Mouse (Mus musculus) left cerebral cortex, postnatal 36 days (tissue): Measurements from ENCODE around the gene Baiap2l2. TPM values are rescaled to one million over a fixed set of nuclear protein-coding genes. Genes with fewer than 3 reads are reported as not detected.
A peak's percentile ranks its signal among the peaks of the same experiment; 100 is the strongest.

ENCODE experiments used
- DNase-seq, 2 experiments: peaks; one replicate each; pipeline ENCODE4 v3.0.0; 2021 to 2022; ENCODE audit warnings: low spot score in 2 of 2, mixed read lengths in 1 of 2
- intact Hi-C: fragments of 180-260 bp; cut with DNase I; formaldehyde crosslinking; loops from one replicate; pipeline ENCODE4 v1.15.1; 2025
- total RNA-seq, 2 experiments: library from RNA; stranded (reverse); gene quantifications; 2 replicates each; pipeline ENCODE4 v1.2.3; 2021

The Baiap2l2 gene
- total RNA-seq: 1 to 10 TPM; 3.5 to 4.5 TPM

DNA sequence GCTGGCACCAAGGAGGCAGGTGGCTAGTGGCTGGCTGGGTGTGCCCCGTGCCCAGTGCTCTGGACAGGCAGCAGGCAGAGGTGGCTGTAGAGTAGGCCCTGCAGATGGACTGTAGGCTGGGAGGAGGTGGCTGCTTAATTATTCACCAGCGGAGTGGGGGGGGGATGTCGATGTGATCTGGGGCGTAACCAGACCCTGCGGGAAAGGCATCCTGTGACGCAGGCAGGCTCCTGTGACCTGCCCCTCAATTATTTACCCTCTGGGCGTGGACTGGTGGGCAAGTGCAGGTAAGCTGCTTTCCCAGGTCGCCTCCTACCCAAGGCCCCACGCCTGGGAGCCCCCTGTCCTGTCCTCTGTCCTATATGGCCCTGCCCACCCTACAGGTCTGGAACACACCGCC lies at the start of gene Baiap2l2:
Gene Baiap2l2, minus strand, starts transcription at position 139 of the 400 bp plus-strand sequence.
- intact Hi-C loops: no loop called here
- DNase-seq: no peak

DNA sequence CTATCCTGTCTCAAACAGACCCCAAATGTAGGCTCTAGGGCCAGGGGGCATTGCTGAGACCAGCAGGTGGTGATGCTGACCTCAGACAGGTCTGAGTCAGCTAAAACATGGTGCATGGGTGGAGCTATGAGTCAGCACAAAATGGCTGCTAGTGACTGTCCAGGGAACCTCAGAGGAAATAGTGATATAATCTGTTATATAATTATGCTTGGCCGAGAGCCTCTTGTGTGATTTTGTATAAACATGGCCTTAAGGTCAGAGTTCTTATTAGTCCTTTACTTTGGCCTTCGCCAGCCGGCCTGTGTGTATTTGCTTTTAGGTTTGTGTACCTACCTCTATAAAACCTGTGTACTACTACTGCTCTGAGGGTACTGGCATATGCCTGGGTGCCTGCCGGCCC lies 48.1 kb upstream of the Baiap2l2 start:
- no peak for DNase-seq
- intact Hi-C loops: no loop called here

DNA sequence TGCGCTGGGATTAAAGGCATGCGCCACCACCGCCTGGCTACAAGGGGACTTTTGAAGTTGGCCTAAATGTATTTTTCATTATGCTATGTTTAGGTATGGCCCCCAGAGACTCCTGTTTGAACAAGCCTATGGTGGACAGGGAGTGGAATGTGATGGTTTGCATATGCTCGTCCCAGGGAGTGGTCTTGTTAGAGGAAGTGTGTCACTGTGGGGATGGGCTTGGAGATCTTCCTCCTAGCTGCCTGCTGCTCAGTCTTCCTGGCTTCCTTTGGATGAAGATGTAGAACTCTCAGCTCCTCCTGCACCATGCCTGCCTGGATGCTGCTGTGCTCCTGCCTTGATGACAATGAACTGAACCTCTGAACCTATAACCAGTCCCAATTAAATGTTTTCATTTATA lies 45.2 kb upstream of the Baiap2l2 start:
- intact Hi-C loops: no loop called here
- no peak for DNase-seq

DNA sequence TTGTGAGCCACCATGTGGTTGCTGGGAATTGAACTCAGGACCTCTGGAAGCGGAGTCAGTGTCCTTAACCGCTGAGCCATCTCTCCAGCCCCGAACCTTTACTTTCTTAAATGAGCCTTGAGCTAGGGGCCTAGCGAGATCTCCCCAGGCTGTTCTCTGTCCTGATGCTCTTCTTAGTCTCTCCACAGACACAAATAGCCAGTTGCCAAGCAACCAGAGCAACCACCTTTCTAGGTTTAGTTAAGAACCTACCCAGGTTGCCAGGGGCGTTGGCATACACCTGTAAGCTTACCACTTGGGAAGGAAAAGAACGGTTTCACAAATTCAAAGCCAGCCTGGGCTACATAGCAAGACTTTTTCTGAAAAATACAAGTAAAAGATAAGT lies 44.6 kb upstream of the Baiap2l2 start:
- intact Hi-C loops: no loop called here
- no peak for DNase-seq

DNA sequence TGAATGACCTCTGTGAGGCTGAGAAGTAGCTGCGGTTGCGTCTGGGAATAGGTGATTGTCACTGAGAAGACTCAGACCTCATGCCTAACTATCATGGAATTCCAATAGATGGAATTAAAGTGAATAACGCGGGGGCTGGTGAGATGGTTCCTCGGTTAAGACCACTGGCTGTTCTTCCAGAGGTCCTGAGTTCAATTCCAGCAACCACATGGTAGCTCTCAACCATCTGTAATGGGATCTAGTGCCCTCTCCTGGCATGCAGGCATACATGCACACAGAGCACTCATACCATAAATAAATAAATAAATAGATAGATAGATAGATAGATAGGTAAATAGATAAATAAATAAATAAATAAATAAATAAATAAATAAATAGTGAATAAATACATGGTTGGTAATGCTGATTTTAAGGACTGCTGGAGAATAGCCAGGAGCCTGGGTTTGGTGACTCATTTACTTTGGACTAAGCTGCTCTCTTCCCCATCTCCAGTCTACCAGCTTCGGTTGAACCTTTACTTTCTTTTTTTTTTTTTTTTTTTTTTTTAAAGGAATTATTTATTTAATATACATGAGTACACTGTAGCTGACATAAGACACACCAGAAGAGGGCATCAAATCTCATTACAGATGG lies 44.1 kb upstream of the Baiap2l2 start:
- intact Hi-C loops: no loop called here
- DNase-seq: no peak

DNA sequence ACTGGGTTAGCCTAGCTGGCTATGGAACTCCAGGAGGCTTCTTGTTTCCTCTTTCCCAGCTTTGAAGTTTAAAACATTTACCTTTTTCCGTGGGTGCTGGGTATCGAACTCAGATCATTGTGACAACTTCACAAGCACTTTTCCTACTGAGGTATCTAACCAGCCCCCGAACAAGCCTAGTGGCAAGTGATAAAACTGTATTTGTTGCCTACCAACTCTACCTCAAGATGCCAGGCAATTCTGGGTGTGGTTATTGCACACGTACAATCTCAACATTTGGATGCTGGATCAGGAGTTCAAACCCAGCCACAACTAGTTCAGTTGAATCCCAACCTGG lies 43.6 kb upstream of the Baiap2l2 start:
- no peak for DNase-seq
- intact Hi-C loops: no loop called here

DNA sequence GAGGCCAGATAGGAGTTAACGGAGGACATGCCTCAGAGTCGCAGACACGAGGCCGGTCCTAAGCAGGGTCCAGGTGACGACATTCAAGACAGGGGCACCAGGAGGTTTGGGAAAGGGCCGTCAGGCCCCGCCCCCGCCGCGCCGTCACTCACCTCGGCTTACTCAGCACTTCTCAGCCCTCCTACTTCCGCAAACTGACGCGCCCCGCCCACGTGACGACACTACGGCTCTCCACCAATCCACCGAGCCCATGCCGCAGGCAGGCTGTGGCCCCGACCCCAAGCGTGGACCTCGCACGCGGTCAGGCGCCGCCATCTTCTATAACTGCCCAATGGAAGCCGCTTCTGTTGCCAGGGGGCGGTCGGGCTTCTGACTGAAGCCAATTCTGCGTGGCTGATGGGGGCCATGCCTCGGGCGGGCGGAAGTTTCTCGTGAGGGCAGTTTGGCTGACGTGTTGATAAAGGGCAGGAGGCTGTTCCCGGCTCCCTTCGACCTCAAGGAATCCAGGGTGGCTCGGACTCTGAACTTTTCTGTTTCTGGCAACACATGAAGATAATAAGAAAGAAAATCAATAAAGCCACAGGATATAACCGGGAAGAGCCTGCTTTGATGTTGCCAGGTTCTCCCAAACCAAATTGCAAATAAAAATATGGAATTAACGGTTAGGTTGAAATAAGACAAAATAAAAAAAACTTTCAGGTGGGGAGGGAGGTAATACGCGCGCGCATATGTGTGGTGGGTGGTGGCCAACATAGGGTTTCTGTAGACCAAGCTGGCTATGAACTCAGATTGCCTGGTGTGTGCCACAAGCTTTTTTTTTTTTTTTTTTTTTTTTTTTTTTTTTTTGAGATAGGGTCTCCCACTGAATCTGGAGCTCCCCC lies 43.0 kb upstream of the Baiap2l2 start, which contains the start of gene Pla2g6:
Gene Pla2g6, minus strand, starts transcription at position 333 of the 881 bp plus-strand sequence.
- intact Hi-C loops: no loop called here
- peak; percentile 98 to 99 for DNase-seq

DNA sequence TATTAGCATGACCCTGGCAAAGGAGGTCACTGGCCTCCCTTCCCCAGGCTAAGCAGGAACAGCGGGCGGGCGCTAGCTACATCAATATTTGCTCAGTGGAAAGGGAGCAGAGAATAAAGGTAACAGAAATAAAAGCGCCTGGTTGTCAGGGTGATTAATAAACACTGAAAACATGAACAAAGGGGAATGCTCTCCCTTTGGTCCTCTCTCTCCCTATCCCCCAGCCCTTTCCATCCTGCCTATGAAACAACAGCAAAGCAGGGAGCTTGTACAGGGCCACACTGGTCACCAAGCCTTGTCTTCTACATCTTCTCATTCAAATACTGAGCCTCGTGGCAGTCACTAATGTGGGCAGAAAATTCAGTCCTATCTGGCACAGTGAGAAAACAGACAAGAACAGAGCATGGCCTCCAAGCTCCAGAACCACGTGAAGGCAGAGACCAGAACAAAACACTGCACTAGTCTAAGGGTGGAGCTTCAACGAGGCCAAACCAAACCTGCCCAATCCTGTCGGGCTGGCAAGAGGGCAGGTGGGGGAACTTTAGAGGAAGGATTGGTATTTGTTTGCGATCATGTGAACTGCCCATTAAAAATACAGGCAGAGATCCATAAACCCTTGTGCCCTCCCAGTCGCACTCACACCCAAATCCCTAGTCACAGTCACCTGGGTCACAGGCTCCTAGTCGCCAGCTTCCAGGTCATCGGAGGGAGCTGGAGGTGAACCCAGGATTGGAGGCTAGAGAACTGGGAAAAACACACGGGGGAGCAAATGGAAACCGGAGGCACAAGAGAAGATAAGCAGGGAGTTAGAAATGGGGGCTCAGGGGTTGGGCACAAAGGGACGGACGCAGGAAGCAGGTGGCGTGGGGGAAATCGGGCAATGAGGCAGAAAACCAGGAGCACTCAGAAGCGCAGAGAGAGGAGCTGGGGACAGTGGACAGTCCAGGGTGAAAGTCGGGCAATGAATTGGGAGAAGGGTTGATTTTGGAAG lies 41.9 kb upstream of the Baiap2l2 start:
- intact Hi-C loops: no loop called here
- DNase-seq: peak; percentile 37 to 42

DNA sequence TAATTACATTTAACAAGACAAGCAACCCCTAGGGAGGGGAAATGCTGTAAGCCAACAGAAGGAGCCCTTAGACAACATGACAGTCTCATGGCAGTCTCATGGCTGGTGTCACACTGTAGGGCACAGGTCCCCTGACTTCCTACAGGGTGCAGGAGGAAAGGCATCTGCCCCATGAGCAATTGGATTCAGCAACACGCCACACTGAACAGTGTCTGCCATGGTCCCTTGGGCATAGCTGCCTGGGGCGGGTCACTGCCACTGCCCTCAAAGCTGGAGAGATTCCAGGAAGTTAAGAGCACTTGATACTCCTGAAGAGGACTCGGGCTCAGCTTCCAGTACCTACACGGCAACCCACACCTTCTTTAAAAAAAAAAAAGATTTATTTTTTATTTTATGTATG lies 40.9 kb upstream of the Baiap2l2 start:
- no peak for DNase-seq
- intact Hi-C loops: no loop called here

DNA sequence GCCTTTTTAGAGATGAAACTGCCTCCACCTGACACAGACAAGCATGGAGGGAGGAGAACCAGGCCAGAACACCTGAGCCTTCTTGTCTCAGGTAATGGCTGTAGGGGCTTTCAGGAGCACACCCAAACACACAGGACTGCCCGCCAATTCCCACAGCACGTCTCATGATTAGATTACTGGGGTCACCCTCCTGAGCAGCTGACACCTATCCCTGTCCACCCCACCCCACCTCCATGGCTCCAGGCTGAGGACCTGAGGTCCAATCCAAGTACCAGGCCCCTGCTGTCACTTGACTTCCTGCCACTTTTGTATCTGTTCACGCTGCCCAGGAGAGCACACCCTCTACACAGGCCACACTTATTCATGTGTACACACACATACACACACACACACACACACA lies 40.4 kb upstream of the Baiap2l2 start:
- no peak for DNase-seq
- intact Hi-C loops: no loop called here

DNA sequence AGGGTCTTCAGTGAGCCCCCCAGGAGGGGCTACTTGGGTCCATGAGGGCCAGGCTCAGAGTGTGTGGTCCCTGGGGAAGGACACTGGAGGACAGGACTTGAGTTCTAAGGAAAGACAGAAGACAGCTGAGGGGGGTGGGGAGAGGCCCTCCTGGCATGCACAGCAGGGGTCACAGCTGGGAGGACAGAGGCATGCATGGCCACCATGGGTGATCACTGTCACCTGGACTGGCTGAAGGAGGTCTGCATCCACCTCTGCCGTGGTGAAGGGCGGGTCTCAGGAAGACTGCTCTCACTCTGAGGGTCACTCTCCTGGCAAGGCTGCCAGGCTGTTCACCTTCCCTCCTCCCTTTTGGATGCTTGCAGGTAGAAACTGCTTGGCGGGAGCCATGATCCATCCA lies 39.0 kb upstream of the Baiap2l2 start:
- intact Hi-C loops: no loop called here
- no peak for DNase-seq

DNA sequence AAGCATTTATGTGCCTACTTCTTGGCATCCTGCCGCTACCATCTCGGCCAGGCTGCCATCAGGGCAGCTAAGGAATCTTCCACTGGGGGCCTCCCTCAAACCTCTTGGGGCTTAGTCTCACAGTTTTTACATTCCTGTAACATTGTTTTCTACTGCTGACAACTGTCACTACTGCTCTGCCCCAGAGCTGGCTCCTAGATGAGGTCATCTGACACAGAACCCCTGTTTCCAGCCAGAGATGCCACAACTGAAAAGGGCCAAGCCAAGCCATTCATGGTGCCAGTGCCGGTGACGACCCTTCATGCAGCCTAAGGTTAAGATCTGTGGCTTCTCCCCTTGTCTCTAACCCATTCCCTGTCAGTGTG lies 38.4 kb upstream of the Baiap2l2 start:
- DNase-seq: no peak
- intact Hi-C loops: no loop called here

DNA sequence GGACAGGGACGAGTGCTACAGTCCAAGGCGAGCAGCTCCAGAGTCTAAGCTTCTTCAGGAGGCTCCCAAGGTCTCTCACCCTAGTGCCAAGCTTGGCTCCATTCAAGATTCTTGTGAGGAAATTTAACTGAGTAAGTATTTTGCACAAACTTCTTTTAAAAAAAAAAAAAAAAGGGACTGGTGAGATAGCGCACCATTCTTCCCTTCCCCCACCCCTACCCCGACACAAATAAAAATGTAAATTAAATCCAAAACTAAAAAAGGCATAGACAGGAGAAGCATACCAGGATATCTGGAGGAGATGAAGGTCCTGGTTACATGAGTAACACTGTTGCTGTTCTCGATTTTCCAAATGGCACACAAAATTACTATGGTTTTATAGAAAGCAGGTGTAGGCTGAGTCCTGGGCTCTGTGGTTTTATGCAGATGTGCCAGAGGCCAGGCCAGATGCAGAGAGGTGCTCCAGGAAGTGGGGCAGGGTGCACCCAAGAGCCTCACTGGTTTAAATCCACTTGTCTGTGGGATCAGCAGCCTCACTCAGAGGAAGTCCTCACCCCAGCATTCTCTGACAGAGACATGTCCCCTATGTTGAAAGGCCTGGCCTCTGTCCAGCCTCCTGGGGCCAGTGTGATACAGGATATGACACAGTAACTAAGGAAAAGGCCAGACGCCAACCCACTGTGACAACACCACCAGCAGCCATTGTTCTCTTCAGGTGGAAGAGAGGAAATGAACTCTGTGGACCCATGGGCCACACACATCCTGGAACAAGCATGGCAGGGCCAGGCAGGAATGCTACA lies 37.9 kb upstream of the Baiap2l2 start:
- intact Hi-C loops: no loop called here
- DNase-seq: no peak

DNA sequence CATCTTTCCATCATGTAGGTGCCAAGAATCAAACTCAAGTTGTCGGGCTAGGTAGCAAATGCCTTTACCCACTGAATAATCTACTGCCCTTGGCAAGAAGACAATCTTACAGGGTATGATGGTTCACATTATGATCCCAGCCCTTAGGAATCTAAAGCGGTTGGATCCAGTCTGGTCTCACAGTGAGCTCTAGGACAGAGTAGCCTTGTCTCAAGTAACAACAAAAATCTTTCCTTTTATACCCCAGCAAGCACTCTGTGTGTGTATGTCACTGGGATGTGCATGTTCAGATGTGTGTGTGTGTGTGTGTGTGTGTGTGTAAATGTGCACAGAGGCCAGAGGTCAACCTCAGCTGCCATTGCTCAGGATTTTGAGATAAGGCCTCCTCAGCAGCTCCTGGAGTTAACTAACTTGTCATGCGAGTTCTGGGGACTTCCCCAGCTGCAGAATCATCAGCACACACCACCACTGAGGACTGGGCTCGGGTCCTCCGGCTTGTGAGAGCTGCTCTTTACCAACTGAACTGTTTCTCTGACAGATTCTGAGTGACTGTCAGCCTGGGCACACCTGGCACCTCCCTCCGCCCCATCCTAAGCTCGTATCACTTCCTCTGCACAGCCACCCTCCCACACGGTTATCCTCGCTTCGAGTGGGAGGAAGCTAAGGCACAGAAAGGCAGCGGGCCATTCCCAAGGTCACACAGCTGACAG lies 37.1 kb upstream of the Baiap2l2 start:
- intact Hi-C loops: no loop called here

DNA sequence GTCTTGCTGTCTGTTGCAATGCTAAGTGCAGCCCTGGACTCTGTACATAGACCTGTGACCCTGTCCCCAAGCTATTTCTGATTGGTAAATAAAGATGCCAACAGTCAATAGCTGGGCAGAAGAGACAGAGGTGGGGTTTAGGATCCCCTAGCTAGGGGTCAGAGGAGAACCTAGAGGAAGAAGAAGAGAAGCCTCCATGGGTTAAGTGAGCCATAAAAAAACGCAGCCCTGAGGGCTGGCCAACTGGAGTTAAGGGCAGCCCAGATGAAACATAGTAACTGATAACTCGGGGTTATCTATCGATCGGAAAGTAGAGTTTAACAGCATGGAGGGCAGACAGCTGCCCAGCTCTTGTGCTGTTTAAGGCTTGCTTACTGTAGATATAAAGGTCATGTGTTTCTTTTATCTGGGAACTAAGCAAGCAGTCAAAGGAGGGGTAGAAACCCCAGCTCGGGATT lies 36.4 kb upstream of the Baiap2l2 start:
- no peak for DNase-seq
- intact Hi-C loops: no loop called here

More for the DNA sequence above, 37.1 kb upstream of the Baiap2l2 start:
- no peak for DNase-seq

DNA sequence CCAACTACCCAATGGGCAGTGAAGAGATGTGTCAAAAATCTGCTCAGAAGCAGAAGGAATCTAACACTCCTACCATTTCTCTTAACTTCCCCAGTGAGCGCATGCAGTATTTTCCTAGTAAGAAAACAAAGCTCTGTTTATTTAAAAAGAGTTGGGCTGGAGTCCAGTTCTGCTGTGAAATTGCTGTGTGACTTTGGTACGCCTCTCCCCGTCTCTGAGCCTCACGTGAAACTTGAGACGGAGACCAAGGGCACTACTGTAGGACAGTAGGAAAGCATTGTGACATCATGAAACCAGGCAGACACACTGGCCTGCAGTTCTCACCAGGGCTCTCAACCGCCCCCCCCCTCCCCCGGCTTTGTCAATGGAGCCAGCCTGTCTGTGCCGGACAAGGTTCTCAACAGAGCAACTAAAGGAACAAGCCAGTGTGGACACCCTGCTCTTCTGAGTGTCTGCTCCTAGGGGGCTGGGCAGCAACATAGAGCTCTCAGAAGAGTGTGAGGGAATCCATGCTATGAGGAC lies 28.6 kb upstream of the Baiap2l2 start:
- DNase-seq: no peak
- intact Hi-C loops: no loop called here

DNA sequence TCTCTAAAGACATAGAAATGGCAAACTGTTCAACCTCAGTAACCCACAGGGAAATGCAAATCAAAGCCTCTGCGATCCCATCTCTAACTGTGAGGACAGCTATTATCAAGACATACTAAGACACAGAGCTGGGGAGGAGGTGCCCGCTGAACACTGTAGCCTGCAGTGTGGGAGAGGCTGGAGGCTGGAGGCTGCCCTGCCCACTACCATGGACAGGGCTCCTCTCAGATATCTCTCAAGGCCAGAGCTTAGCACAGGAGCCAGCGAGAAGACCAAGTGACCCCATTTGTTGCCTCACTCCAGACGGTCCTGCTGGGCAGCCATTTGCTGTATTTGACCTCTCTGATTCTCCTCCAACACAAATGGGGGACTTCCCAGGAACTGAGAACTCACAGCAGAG lies 22.5 kb upstream of the Baiap2l2 start:
- intact Hi-C loops: no loop called here
- DNase-seq: no peak

DNA sequence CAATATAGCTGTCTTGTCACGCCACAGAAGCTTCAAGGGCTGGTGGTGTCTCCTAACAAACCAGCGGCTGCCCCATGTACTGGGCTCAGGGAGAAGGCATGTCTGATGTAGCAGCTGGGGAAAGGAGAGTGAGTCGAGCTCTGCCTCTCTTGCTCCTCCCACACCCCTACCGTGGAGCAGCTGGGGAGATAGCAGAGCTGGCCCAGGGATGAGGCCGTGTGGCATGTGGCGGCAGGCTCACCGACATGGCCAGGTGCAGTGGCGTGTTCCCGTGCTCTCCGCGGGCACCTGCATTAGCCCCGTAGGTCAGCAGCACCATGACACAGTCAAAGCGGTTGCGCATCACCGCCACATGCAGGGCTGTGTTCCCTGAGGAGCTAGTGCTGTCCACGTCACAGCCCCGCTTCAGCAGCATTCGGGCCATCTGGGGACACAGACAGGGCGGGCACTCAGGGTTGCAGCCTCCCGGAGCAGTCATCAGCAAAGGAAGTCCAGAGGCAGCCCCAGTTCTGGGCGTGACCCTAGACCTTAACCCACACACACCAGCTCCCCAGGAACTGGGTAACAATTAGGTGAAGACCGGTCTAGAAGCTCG lies 20.8 kb upstream of the Baiap2l2 start:
- no peak for DNase-seq
- intact Hi-C loops: no loop called here
